In the genomic region with DNA sequence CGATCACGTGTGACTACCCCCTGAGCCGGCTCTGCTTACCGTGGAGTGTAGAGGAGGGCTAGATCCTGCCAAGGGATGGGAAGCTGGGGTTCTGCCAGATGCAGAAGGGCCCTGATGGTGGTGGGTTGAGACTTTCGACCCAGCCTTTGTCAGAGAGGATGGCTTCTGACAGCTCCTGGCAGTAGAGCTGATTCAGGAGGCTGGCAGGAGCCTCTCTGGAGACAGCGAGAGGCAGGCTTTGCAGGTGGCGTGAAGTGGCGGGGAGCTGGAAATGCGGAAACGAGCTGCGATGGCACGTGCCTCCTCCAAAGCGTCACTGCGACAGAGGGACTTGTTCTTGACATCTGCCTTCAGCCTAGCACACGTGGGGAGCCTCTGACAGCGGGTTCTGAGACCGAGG, we compare ENCODE assay signal across 11 mouse cellular contexts.
DNase-seq lines count a peak whose midpoint lies in the region; ATAC-seq lines count a peak whose summit lies in the region.
"Had no signal": no experiment of that assay in that cellular context is flagged by ENCODE, and none has a peak within 500 bp of the region (broad histone marks: within the 10 kb centered on the region; RNA-seq: fewer than 3 reads in every experiment).

No protein-coding gene starts in this region.

- 47% methylated on average over 17 of the region's 17 CpGs for WGBS in hindbrain, embryonic 16.5 days
- WGBS in hindbrain, embryonic 11.5 days, result 82% methylated on average over 17 of the region's 17 CpGs
- 83% methylated on average over 17 of the region's 17 CpGs for WGBS in intestine, embryonic 15.5 days

- H3K27me3 ChIP-seq in hindbrain, embryonic 16.5 days (replicated peaks; ENCODE audit: control insufficient read depth, insufficient read depth, low read length), result no peaks in the 10 kb centered on the region
- no peaks in the 10 kb centered on the region for H3K27me3 ChIP-seq in hindbrain, embryonic 11.5 days (ENCODE audit: control insufficient read depth, insufficient read depth, low read length)
- H3K27me3 ChIP-seq in intestine, embryonic 15.5 days (replicated peaks), result no peaks in the 10 kb centered on the region
- H3K27me3 ChIP-seq: liver, embryonic 12.5 days had no signal

- DNase-seq in hindbrain, embryonic 11.5 days (ENCODE audit: low spot score), result no peak
- DNase-seq in right cerebral cortex, postnatal 25 days, result peak; percentile 61
- DNase-seq in right cerebral cortex, postnatal 36 days (ENCODE audit: low spot score in 2 of 2), result no peak
- DNase-seq in cerebellum, postnatal 25 days, result peak; percentile 63 to 65
- DNase-seq in adrenal gland, adult (ENCODE audit: inconsistent age in 2 of 2, low spot score in 1 of 2), result no peak
- DNase-seq: heart, adult 11 months had no signal

- no peak overlapping the region for H3K9ac ChIP-seq in hindbrain, embryonic 16.5 days (ENCODE audit: low read depth, low read length)
- no peak overlapping the region for H3K9ac ChIP-seq in hindbrain, embryonic 11.5 days (ENCODE audit: low read depth, low read length)
- H3K9ac ChIP-seq in intestine, embryonic 15.5 days, result no peak overlapping the region
- H3K9ac ChIP-seq: liver, embryonic 12.5 days had no signal

- no peak overlapping the region for H3K27ac ChIP-seq in hindbrain, embryonic 16.5 days (ENCODE audit: low read depth, low read length)
- H3K27ac ChIP-seq in hindbrain, embryonic 11.5 days (ENCODE audit: low read depth, low read length), result no peak overlapping the region
- no peak overlapping the region for H3K27ac ChIP-seq in intestine, embryonic 15.5 days
- H3K27ac ChIP-seq: liver, embryonic 12.5 days had no signal

- H3K4me2 ChIP-seq in hindbrain, embryonic 16.5 days (ENCODE audit: low read length), result no peak overlapping the region
- H3K4me2 ChIP-seq in hindbrain, embryonic 11.5 days (replicated peaks; ENCODE audit: low read depth, low read length), result no peak overlapping the region
- H3K4me2 ChIP-seq in intestine, embryonic 15.5 days (replicated peaks), result no peak overlapping the region
- H3K4me2 ChIP-seq: liver, embryonic 12.5 days had no signal

- no peak overlapping the region for H3K4me3 ChIP-seq in hindbrain, embryonic 16.5 days (ENCODE audit: low read length)
- H3K4me3 ChIP-seq in hindbrain, embryonic 11.5 days (ENCODE audit: low read depth, low read length), result no peak overlapping the region
- H3K4me3 ChIP-seq in intestine, embryonic 15.5 days (replicated peaks), result no peak overlapping the region
- H3K4me3 ChIP-seq: liver, embryonic 12.5 days; myocyte had no signal

- ATAC-seq in hindbrain, embryonic 16.5 days, result peak; percentile 53
- no peak for ATAC-seq in hindbrain, embryonic 11.5 days (ENCODE audit: low FRiP score)
- ATAC-seq in intestine, embryonic 15.5 days, result no peak
- ATAC-seq: CD4-positive, CD25-positive, alpha-beta regulatory T cell, adult 4 months; liver, embryonic 12.5 days had no signal

- no peaks in the 10 kb centered on the region for H3K36me3 ChIP-seq in hindbrain, embryonic 16.5 days (ENCODE audit: control insufficient read depth, insufficient read depth, low read length)
- no peaks in the 10 kb centered on the region for H3K36me3 ChIP-seq in hindbrain, embryonic 11.5 days (ENCODE audit: control insufficient read depth, insufficient read depth, low read length)
- H3K36me3 ChIP-seq in intestine, embryonic 15.5 days, result no peaks in the 10 kb centered on the region
- H3K36me3 ChIP-seq: liver, embryonic 12.5 days had no signal

- peaks cover 13% of the 10 kb centered on the region for H3K4me1 ChIP-seq in hindbrain, embryonic 16.5 days (ENCODE audit: control insufficient read depth, insufficient read depth, low read depth, low read length)
- no peaks in the 10 kb centered on the region for H3K4me1 ChIP-seq in hindbrain, embryonic 11.5 days (replicated peaks; ENCODE audit: control insufficient read depth, insufficient read depth, low read length)
- no peaks in the 10 kb centered on the region for H3K4me1 ChIP-seq in intestine, embryonic 15.5 days (replicated peaks)

- H3K9me3 ChIP-seq in hindbrain, embryonic 16.5 days (ENCODE audit: control insufficient read depth, low read length), result no peaks in the 10 kb centered on the region
- H3K9me3 ChIP-seq in hindbrain, embryonic 11.5 days (ENCODE audit: control insufficient read depth, low read length), result no peaks in the 10 kb centered on the region
- H3K9me3 ChIP-seq in intestine, embryonic 15.5 days, result no peaks in the 10 kb centered on the region; the same call in 1 of the 2 replicates

Comparison
In these comparisons a context has a peak if more than half of its experiments do, and no peak if none do; other contexts are left out.
1. DNase-seq: peak in right cerebral cortex, postnatal 25 days (single experiment) and cerebellum, postnatal 25 days (2 of 2); none in hindbrain, embryonic 11.5 days (single experiment), right cerebral cortex, postnatal 36 days (0 of 2) and adrenal gland, adult (0 of 2).